Mouse (Mus musculus): ENCODE results near the gene Gm11127.
"Not testable (repeated sequence)": the region's sequence is repeated elsewhere in the genome, so short reads cannot be mapped to it uniquely, and the experiment has no call there.

Gm11127 gene

DNA sequence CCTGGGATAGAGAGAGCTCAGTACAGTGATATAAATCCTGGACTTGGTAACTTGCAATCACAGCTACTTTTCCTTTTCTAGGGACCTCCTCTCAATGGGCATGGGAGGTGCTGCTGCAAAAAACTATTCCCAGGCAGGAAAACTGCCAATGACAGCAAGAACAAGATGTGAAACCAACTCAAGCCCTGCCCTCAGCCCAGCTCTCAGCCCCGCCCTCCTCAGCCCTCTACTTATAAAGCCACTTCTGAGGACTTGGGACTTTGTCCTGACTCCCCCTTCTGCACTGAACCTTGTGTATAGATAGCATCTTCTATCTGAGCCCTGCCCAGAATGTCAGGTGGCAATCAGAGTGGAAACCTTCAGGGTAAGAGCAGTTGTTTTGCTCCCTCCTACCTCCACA is at the start of gene Gm11127:
TSS of gene Gm11127 (minus strand) at position 10 of the 400 bp plus-strand sequence.
- DNase-seq (ENCODE audit: low read depth, low spot score) = not testable (repeated sequence)

DNA sequence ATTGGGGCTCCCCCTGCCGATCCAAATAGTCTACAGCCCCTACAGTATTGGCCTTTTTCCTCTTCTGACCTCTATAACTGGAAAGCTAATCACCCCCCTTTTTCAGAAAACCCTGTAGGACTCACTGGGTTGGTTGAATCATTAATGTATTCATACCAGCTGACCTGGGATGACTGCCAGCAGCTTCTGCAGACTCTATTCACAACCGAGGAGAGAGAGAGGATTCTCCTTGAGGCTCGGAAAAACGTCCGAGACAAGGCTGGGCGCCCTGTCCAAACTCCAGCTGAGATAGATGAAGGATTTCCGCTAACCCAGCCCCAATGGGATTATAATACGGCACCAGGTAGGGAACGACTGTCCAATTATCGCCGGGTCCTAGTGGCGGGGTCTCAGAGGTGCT is 43.9 kb upstream of the Gm11127 start:
- DNase-seq (ENCODE audit: low read depth, low spot score) = not testable (repeated sequence)

DNA sequence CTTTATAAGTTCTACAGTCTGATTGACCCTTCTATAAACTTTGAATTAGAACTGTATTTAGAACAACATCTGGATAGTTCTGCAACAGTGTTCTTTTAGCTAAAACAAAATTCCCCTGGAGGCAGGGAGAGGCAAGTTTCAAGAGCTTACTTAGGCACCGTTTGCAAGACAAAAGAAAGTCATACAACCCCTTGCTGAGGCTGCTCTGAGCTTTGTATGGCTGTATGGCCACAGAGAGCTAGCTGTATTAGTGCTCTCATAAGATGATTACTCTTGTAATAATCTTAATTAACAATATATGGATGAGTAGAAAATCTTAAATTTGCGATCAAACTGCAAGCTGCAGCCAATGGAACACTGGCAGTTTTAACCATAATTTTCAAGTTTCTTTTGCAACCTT is 41.4 kb upstream of the Gm11127 start:
- DNase-seq (ENCODE audit: low read depth, low spot score) = not testable (repeated sequence)

DNA sequence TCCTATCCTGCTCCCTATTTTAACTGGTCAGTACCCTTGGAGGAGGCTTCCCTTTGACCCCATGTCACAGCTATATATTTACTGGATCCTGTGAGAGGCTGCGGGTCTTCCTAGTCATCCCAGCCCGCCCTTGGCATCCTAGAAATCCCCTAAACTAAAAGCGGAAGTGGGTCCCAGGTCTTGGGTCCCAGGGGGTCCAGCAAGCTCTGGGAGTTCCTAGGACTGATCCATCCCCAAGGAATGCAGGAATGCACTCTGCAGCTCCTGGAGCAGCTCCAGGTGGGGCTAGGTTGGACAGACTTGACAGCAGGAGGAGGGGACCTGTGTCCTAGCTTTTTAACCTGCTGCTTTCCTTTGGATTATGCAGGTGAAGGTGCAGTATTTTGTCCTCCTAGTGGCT is 35.8 kb upstream of the Gm11127 start:
- DNase-seq (ENCODE audit: low read depth, low spot score) = no peak

DNA sequence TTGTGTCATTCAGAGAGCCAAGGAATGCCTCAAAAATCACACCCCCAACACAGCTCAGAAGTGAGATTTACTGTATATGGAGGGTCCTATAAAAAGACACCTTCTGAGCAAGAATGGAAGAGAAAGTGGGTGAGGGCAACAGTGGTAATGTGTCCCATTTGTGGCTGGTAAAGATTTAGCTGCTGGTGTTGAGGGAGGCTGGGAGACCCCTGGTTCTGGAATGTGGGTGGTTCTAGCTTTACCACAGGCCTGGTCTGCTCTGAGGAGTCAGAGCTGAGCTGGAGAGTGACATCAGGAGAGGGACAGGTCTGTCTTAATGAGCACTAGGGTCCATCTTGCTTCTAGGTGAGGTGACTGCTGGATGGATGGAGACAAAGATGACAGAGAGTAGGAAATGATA is 34.3 kb upstream of the Gm11127 start:
- DNase-seq (ENCODE audit: low read depth, low spot score) = not testable (repeated sequence)

DNA sequence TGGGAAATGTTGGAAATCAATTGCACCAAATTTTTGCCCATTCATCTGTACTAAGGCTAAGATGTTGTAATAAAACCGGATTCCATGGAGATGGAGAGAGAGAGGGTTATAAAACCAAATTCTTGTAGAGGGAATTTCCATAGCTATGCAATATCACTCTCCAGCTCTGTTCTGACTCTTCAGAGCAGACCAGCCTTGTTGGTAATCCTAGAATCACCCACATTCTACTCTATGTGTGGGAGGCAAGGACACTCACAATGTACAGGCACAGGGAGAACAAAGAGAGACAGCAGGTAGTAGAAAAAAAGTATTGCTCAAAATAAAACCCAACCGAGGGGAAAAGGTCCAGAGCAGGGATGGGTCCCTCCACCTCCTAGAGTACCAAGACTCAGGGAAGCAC is 33.8 kb upstream of the Gm11127 start:
- not testable (repeated sequence) for DNase-seq (ENCODE audit: low read depth, low spot score)

DNA sequence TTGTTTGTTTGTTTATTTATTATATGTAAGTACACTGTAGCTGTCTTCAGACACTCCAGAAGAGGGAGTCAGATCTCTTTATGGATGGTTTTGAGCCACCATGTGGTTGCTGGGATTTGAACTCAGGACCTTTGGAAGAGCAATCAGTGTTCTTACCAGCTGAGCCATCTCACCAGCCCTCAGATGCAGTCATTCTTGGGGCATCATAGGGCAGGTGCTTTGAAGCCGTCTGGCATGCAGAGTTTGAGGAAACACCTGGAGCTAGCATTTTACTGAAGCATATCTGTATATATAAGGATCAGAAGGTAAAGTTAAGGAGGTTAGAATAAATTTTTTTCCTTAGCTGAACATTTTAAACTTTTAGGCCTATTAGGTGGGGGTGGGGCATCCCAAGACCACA is 27.8 kb upstream of the Gm11127 start:
- not testable (repeated sequence) for DNase-seq (ENCODE audit: low read depth, low spot score)

DNA sequence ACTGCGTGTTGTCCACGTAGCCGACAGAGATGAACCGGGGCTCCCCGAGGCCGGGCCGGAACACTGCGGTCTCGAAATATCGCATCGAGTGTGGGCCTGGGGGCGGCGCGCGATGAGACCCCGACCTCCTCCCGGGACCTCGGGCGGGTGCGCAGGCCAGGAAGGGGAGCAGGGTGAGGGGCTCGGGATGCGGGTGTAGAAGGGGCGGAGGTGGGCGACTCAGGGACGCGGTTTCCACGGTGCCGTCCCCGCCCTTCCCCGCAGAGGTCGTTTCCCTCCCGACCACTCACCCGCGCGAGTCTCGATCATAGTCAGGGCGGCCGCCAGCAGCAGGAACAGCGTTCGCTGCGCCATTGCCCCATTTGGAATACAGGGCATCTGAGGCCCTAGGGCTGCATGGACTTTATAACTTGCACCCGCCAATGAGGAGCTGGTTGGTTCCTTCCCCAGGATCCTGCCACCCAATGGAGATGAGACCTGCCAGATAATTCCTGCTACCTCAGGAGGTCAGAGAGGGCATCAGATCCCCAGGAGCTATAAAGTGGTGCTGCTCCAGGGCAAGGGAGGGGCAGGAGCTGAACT is 25.8 kb upstream of the Gm11127 start:
- no peak for DNase-seq (ENCODE audit: low read depth, low spot score)

DNA sequence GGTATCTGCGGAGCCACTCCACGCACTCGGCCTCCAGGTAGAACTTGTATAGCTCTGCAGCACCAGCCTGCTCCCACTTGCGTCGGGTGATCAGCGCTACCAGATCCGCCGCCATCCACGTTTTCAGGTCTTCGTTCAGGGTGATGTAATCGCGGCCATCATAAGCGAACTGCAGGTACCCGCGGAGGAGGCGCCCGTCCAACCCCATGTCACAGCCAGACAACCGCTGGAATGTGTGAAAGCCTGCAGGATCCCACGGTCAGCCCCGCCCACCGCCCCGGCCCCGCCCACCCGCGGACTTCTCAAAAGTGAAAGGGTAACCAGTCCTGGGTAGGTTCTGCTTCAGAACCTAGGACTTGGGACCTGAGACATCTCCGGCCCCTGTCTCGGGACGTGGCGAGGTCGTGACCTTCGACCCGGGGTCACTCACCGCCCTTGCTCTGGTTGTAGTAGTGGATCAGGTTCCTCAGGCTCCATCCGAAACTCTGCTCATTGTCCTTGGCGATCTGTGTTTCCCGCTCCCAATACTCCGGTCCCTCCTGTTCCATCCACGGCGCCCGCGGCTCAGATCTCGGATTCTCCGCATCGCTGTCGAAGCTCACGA is 25.2 kb upstream of the Gm11127 start:
- no peak for DNase-seq (ENCODE audit: low read depth, low spot score)

DNA sequence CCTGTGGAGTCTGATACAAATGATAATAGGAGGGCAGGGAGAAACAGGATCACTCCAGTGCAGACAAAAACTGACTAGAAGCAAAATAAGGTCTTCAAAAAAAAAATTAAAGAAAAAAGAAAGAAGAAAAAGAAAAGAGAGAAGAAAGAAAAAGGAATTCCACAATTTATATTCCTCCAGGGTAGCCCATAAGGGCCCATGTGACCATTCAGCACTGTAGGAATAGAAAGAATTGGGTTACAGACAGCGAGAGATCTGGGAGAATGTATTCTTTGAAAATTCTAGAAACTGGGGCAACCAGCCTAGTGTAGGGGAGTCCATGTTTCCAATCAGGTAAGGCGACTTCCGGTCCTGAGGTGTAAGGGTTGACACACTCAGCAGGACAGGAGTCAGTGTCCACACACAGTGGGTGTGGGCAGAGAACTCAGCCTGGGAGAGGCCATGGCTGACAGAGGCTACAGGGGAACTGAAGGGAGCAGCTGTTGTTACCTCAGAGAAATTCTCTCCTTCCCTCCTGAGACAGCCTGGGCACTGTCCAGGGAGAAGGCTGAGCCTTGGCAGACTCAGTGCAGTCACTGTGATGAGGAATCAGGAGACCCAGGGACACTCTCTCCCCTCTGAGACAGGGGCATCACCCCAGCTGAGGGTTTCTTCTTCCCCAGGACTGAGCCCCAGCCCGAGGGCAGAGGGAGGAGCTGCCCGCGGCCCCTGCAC is 24.5 kb upstream of the Gm11127 start:
- DNase-seq (ENCODE audit: low read depth, low spot score) = not testable (repeated sequence)

DNA sequence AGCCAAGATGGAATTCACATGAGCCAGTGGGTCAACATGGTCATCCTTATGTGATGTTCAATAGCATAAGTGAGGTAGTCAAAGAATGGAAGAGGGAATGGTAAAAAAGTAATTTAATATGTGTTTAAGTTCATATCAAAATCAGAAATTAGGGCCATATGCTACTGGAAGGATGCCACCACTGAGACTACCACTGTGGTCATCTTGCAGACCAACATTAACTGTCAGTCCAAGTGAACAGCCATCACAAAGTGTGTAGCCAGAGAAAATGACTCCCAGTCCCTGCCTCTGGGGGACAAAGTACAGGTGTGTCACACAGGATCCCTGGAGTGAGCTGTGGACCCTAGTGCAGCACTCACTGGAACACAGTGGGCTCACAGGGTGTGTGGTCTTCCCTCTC is 23.7 kb upstream of the Gm11127 start:
- not testable (repeated sequence) for DNase-seq (ENCODE audit: low read depth, low spot score)

DNA sequence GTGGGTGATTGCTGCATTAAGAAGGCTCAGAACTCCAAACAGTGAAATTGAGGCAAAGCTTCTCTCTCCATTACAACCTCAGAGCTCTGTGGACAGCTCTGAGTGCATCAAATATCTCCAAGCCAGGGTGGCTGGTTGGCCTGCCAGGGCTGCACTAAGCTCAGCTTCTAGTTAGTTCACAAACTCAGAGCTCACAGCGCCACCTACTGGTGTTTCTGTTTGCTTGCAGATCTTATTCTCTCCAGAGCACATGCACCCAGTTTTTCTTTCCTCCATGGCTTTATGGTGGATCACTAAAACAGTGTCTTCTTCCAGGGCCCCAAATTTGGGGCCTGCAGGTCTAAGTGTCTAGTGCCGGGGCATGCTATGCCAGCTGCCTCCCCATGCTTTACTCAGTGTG is 2.7 kb upstream of the Gm11127 start:
- peak; percentile 75 for DNase-seq (ENCODE audit: low read depth, low spot score)

DNA sequence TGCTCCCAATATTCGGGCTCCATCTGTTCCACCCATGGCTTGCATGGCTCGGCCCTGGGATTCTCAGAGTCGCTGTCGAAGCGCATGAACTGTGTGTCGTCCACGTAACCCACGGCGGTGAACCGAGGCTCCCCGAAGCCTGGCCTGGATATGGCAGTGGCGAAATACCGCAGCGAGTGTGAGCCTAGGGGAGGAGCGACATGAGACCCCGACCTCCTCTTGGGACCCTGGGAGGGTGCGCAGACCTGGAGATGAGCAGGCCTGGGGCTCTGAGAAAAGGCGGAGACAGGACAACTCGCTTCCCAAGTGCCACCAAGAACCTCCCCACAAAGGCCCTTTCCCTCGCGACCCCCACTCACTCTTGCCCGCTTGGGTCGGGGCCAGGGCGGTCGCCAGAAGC is 244 bp downstream of the Gm11127 start:
- DNase-seq (ENCODE audit: low read depth, low spot score) = not testable (repeated sequence)

DNA sequence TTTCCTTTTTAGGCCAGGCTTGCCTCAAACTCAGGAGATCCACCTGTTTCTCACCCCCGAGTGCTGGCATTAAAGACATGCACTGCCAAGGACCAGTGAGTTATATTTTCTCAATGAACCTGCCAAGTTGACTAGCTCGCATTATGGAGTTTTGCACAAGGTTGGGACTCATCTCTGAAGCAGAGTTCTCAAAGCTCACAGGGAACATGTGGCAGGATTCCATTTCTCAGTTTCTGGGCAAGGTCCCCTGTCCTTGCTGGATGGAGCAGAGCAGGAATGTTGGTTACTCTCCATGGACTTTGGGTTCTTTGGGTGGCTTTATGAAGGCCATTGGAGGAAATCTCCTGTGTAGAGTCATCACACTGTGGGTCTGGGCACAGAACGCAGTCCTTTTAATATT is 14.9 kb downstream of the Gm11127 start:
- no peak for DNase-seq (ENCODE audit: low read depth, low spot score)

DNA sequence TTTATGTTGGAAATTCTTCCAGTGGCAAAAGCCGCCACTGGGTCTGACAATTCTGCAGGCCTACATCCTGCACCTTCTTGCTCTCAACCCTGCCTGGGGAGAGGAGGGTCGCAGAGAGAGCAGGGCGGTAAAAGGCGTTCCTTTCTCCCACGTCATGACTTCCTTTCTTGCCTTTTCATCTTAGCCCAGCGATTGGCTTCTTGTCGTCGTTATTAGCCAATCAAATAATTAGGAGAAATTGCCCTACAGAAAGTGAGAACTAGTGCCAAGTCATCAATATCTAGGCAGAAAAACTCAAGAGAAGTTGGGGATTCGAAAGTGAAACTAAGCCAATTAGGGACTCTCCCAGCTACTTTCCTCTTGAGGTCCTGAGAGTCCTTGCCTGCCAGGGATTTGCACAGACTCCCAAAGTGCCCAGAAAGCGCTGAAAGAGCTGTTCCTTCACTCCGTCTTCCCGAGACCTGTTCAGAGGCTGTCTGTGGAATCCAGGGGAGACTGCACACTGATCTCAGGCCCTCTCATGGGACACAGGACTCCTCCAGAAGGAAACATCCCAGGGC is 15.5 kb downstream of the Gm11127 start, which contains the start of the genes H2-T22 and Gm6034:
TSS of gene H2-T22 (minus strand) at position 138 of the 560 bp plus-strand sequence.
TSS of gene Gm6034 (plus strand) at position 352 of the 560 bp plus-strand sequence.
- DNase-seq (ENCODE audit: low read depth, low spot score) = peak; percentile 93

DNA sequence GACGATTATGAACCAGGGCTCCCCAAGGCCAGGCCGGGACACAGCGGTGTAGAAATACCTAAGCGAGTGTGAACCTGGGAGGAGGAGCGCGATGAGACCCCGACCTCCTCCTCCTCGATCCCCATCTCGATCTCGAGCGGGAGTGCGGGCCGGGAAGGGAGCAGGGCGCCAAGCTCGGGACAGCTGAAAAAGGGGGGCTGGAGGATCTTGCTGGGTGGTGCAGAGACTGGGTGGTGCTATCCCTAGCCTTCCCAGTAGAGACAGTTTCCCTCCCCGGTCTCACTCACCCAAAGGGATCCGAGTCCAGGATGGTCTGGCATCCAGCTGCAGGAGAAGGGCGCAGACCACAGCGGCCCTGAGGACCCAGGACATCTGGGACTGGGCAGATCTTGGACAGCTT is 16.1 kb downstream of the Gm11127 start:
- DNase-seq (ENCODE audit: low read depth, low spot score) = not testable (repeated sequence)

DNA sequence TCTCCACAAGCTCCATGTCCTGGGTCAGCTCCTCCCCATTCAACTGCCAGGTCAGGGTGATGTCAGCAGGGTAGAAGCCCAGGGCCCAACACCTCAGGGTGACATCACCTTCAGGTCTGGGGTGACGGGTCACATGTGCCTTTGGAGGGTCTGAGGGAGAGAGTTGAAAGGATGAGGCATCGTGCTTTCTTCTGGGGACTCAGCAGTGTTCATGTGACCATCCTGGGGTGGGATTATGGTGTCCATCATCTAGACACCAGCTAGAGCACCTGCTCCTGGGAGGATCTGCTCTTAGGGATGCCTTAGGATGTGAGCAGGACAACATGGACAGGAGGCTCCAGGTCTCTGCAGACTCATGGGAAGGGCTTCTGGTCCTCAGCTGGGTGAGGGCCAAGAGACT is 17.6 kb downstream of the Gm11127 start:
- DNase-seq (ENCODE audit: low read depth, low spot score) = not testable (repeated sequence)

DNA sequence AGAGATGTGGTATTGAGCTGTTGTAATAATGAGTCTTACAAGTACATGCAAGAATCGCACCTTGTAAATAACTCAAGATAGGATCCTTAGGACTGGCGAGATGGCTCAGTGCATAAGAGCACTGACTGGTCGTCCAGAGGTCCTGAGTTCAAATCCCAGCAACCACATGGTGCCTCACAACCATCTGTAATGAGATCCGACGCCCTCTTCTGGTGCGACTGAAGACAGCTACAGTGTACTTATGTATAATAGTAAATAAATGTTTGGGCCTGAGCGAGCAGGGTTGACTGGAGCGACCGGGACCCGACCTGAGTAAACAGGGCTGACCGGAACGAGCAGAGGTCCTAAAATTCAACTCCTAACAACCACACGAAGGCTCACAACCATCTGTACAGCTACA is 22.0 kb downstream of the Gm11127 start:
- DNase-seq (ENCODE audit: low read depth, low spot score) = not testable (repeated sequence)

DNA sequence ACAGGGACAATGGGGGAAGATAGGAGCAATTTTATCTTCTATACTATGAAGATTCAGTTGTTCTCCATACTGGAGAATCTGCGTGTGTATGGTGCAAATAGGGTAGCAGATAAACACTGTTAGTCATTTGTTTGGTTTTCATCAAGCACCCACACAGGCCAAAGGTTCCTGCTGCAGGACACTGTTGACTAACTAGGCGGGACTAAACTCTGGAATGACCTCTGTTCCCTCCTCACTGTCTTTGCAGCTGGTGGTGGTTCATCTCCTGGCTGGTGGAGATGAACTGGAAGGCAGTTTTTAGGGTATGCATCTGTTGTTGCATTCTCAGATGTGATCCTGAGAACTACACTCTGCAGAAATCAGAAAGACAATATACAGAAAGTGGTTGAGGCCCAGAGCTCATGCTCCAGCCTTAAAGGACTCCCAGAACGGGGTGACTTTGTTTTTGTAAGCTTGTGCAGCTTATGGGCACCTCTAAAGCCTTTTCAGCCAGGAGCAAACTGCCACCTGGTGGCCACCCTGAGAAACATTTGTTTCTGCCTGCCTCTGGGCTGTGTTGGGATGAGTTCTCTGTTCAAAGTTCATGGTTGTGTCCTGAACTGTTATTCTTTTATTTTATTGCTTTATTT is 23.0 kb downstream of the Gm11127 start:
- DNase-seq (ENCODE audit: low read depth, low spot score) = not testable (repeated sequence)

DNA sequence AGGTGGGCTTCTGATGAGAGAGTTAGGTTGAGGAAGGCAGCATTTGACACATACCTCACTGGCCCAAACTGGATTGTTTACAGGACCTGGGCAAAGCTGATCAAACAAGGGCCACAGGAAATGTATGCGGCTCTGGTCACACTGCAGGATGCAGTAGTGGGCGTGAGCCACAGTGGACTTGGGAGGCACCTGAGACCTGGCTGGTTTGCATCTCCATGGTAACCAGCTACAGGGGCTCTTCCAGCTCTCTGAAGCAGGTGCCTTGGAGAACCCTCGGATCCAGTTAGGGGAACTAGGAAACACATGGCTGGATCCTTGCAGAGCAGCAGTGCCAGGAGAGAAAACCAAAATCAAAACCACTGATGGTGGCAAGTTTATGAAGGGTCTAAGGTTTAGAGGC is 23.6 kb downstream of the Gm11127 start:
- DNase-seq (ENCODE audit: low read depth, low spot score) = not testable (repeated sequence)

DNA sequence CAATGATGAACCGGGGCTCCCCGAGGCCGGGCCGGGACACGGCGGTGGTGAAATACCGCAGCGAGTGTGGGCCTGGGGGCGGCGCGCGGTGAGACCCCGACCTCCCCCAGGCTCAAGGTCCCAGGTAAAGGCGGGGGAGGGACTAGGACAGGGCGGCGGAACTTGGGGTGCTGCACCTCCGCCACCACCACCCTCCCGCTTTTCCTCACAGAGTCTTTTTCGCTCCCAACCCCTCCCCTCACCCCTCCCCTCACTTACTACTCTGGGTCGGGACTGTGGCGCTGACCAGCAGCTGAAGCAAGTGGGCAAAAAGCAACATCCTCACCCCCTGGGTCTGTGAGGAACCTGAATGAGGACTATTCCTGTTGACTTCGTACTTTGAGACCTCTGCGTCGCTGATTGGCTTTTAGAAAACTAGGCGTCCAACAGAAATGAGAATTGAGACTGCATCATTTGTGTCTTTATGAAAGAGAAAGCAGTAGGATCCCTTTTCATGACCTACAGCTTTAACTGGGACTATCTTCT is 25.8 kb downstream of the Gm11127 start, which contains the start of gene H2-T23:
TSS of gene H2-T23 (minus strand) at position 505 of the 525 bp plus-strand sequence.
- not testable (repeated sequence) for DNase-seq (ENCODE audit: low read depth, low spot score)

Measured in telencephalon, adult 2 months (tissue).